Mouse (Mus musculus) limb, embryonic 14.5 days (tissue): ENCODE data around the gene Naa60. TPM values are rescaled to one million over a fixed set of nuclear protein-coding genes. Genes with fewer than 3 reads are reported as not detected.

Experiments used
- ATAC-seq: fragments of 200-750 bp; cut with Nextera tagmentation; 2 replicates; pipeline ENCODE4 v1.8.0; 2017; ENCODE audit warnings: low read depth, moderate number of reproducible peaks, moderate TSS enrichment; ENCODE audit not compliant: low FRiP score
- DNase-seq: peaks from one replicate; pipeline ENCODE4 v3.0.0-alpha.2; 2015; ENCODE audit warnings: low spot score
- H3K27ac ChIP-seq: fragments of 300-500 bp; sonication (generic); replicated peaks from 2 replicates; pipeline ENCODE4 v1.5.1; 2014; ENCODE audit warnings: low read depth, mild to moderate bottlenecking, low read length, moderate library complexity, mixed read lengths
- H3K27me3 ChIP-seq: fragments of 300-500 bp; sonication (generic); 2 replicates; pipeline ENCODE4 v1.6.1; 2014; ENCODE audit warnings: low read length, mixed read lengths; ENCODE audit not compliant: control insufficient read depth, insufficient read depth
- H3K36me3 ChIP-seq: fragments of 300-500 bp; sonication (generic); 2 replicates; pipeline ENCODE4 v1.6.1; 2014; ENCODE audit warnings: mild to moderate bottlenecking, low read length, moderate library complexity, mixed read lengths; ENCODE audit not compliant: control insufficient read depth, insufficient read depth
- H3K4me1 ChIP-seq: fragments of 300-500 bp; sonication (generic); 2 replicates; pipeline ENCODE4 v1.6.1; 2014; ENCODE audit warnings: antibody characterized with exemption, low read length, mixed read lengths; ENCODE audit not compliant: control insufficient read depth, insufficient read depth
- H3K4me2 ChIP-seq: fragments of 300-500 bp; sonication (generic); replicated peaks from 2 replicates; pipeline ENCODE4 v1.6.1; 2014; ENCODE audit warnings: low read depth, mild to moderate bottlenecking, low read length, moderate library complexity; ENCODE audit not compliant: severe bottlenecking
- H3K4me3 ChIP-seq: fragments of 300-500 bp; sonication (generic); replicated peaks from 2 replicates; pipeline ENCODE4 v1.5.1; 2014; ENCODE audit warnings: low read length
- H3K9ac ChIP-seq: fragments of 300-500 bp; sonication (generic); 2 replicates; pipeline ENCODE4 v1.6.1; 2014; ENCODE audit warnings: mild to moderate bottlenecking, low read depth, low read length, moderate library complexity; ENCODE audit not compliant: severe bottlenecking
- H3K9me3 ChIP-seq: fragments of 300-500 bp; sonication (generic); 2 replicates; pipeline ENCODE4 v1.6.1; 2016; ENCODE audit warnings: low read length; ENCODE audit not compliant: control insufficient read depth
- POLR2A ChIP-seq: fragments of 200-500 bp; IDR thresholded peaks from 2 replicates; pipeline ENCODE4 v1.8.0; 2012; ENCODE audit warnings: inconsistent platforms, mild to moderate bottlenecking, moderate library complexity, borderline replicate concordance; ENCODE audit not compliant: insufficient read depth, insufficient read length; ENCODE audit errors: extremely low read depth
- WGBS: fragments of 180-500 bp; shearing (Covaris S2); extraction: QIAGEN DNeasy Blood & Tissue Kit; methylation state at CpG from one replicate; pipeline ENCODE4 v1.1.7; 2014; 5-methylcytosine and 5-hydroxymethylcytosine counted together
- microRNA-seq: library from miRNA; unstranded; fragments of <30 nt; microRNA quantifications from one replicate; pipeline ENCODE4, GENCODE M21; 2016
- polyA plus RNA-seq, 2 experiments: library from polyadenylated mRNA; depleted of rRNA in 1 of 2; stranded (reverse) in 1 of 2; unstranded in 1 of 2; fragments of >200 nt; fragmentation: Nextera tagmentation in 1 of 2; extraction: Ambion mirVana in 1 of 2; gene quantifications; 2 replicates each; pipeline versions ENCODE4 v1.2.1 to v1.2.3; 2012 to 2014

The Naa60 gene
- polyA plus RNA-seq, 2 experiments = 59.5 to 63.0 TPM

GRCm38 (mm10) chr16:3929151-3929550 lies 57.0 kb downstream of the Naa60 start:
- TF ChIP-seq POLR2A = no peak
- no peak for DNase-seq

GRCm38 (mm10) chr16:3933536-3933935 lies 61.4 kb downstream of the Naa60 start:
- H3K4me2 ChIP-seq = no peak overlapping the region
- ATAC-seq (no peak), DNase-seq (no peak)
- TF ChIP-seq POLR2A = no peak
- no peak overlapping the region for H3K4me3 ChIP-seq
- H3K27ac ChIP-seq = no peak overlapping the region
- 89% methylated on average over 6 of the region's 6 CpGs for WGBS
- H3K27me3 ChIP-seq = no peaks in the 10 kb centered on the region
- H3K9ac ChIP-seq = no peak overlapping the region
- H3K36me3 ChIP-seq = peaks cover 66% of the 10 kb centered on the region
- H3K4me1 ChIP-seq = no peaks in the 10 kb centered on the region
- no peaks in the 10 kb centered on the region for H3K9me3 ChIP-seq

More at GRCm38 (mm10) chr16:3929151-3929550, 57.0 kb downstream of the Naa60 start:
- no peak overlapping the region for H3K9ac ChIP-seq
- 85% methylated on average over 7 of the region's 7 CpGs for WGBS
- H3K4me2 ChIP-seq = no peak overlapping the region
- no peak overlapping the region for H3K27ac ChIP-seq
- H3K4me3 ChIP-seq = no peak overlapping the region
- peaks cover 57% of the 10 kb centered on the region for H3K36me3 ChIP-seq
- no peaks in the 10 kb centered on the region for H3K9me3 ChIP-seq
- no peaks in the 10 kb centered on the region for H3K27me3 ChIP-seq
- H3K4me1 ChIP-seq = no peaks in the 10 kb centered on the region; the same call in 1 of the 2 replicates
- no peak for ATAC-seq

GRCm38 (mm10) chr16:3934091-3934490 lies 61.9 kb downstream of the Naa60 start:
- Histone ChIP-seq H3K36me3 (peaks cover 68% of the 10 kb centered on the region), H3K4me3 (no peak overlapping the region), H3K27ac (no peak overlapping the region), H3K9ac (no peak overlapping the region), H3K4me1 (no peaks in the 10 kb centered on the region), H3K4me2 (no peak overlapping the region), H3K9me3 (no peaks in the 10 kb centered on the region), H3K27me3 (no peaks in the 10 kb centered on the region)
- DNase-seq = no peak
- no peak for TF ChIP-seq POLR2A
- ATAC-seq = no peak
- 91% methylated on average over 1 of the region's 1 CpGs for whole genome bisulfite sequencing

GRCm38 (mm10) chr16:3934701-3935100 lies 62.5 kb downstream of the Naa60 start:
- no peaks in the 10 kb centered on the region for H3K4me1 ChIP-seq
- H3K4me2 ChIP-seq = no peak overlapping the region
- H3K9ac ChIP-seq = no peak overlapping the region
- 86% methylated on average over 4 of the region's 4 CpGs for WGBS
- H3K36me3 ChIP-seq = peaks cover 65% of the 10 kb centered on the region
- no peak for TF ChIP-seq POLR2A
- no peaks in the 10 kb centered on the region for H3K27me3 ChIP-seq
- no peak for DNase-seq
- no peaks in the 10 kb centered on the region for H3K9me3 ChIP-seq
- H3K27ac ChIP-seq = no peak overlapping the region
- no peak for ATAC-seq
- H3K4me3 ChIP-seq = no peak overlapping the region

- DNase-seq (no peak), ATAC-seq (no peak)
- H3K27me3 ChIP-seq = no peaks in the 10 kb centered on the region
- H3K4me3 ChIP-seq = no peak overlapping the region
- no peak overlapping the region for H3K9ac ChIP-seq
- no peaks in the 10 kb centered on the region for H3K9me3 ChIP-seq
- no peaks in the 10 kb centered on the region for H3K4me1 ChIP-seq
- TF ChIP-seq POLR2A = no peak
- no peak overlapping the region for H3K4me2 ChIP-seq
- WGBS = 81% methylated on average over 1 of the region's 1 CpGs
- H3K36me3 ChIP-seq = no peaks in the 10 kb centered on the region
- no peak overlapping the region for H3K27ac ChIP-seq
These were observed 79.0 kb downstream of the Naa60 start for GRCm38 (mm10) chr16:3951141-3951540.

Small RNAs within 50 kb of the gene (microRNA-seq; reads per million reads assigned to microRNA genes)
- not detected for gene Gm23493

Other genes starting within 250 kb of the Naa60 start
- 0.04 TPM in 1 of 2 replicates, not detected in the other for gene Mefv, start 154.3 kb upstream of the Naa60 start, polyA plus RNA-seq (2012; rRNA removed)
- 0.10 TPM in 1 of 2 replicates, not detected in the other for gene Mefv, start 154.3 kb upstream of the Naa60 start, polyA plus RNA-seq (2014; fragmentation: Nextera tagmentation; extraction: Ambion mirVana)
- 14.6 and 16.2 TPM in 2 replicates for gene Zfp263, start 128.3 kb upstream of the Naa60 start, polyA plus RNA-seq (2012; rRNA removed)
- gene Zfp263, start 128.3 kb upstream of the Naa60 start, polyA plus RNA-seq (2014; fragmentation: Nextera tagmentation; extraction: Ambion mirVana) = 27.6 and 27.8 TPM in 2 replicates
- gene Olfr15, start 41.5 kb upstream of the Naa60 start, polyA plus RNA-seq (2012; rRNA removed) = not detected in 2 replicates
- gene Olfr15, start 41.5 kb upstream of the Naa60 start, polyA plus RNA-seq (2014; fragmentation: Nextera tagmentation; extraction: Ambion mirVana) = not detected in 2 replicates
- gene Zfp174, start 25.1 kb upstream of the Naa60 start, polyA plus RNA-seq (2012; rRNA removed) = 2.7 and 3.0 TPM in 2 replicates
- 1.7 and 1.8 TPM in 2 replicates for gene Zfp174, start 25.1 kb upstream of the Naa60 start, polyA plus RNA-seq (2014; fragmentation: Nextera tagmentation; extraction: Ambion mirVana)
- gene Zfp597, start 12.2 kb downstream of the Naa60 start, polyA plus RNA-seq (2012; rRNA removed) = 5.1 and 7.0 TPM in 2 replicates
- 5.7 and 7.9 TPM in 2 replicates for gene Zfp597, start 12.2 kb downstream of the Naa60 start, polyA plus RNA-seq (2014; fragmentation: Nextera tagmentation; extraction: Ambion mirVana)
- 0.37 and 0.78 TPM in 2 replicates for gene Gm20695, start 12.3 kb downstream of the Naa60 start, polyA plus RNA-seq (2012; rRNA removed)
- 2.2 and 3.7 TPM in 2 replicates for gene Gm20695, start 12.3 kb downstream of the Naa60 start, polyA plus RNA-seq (2014; fragmentation: Nextera tagmentation; extraction: Ambion mirVana)
- 3.2 and 6.8 TPM in 2 replicates for gene 1700037C18Rik, start 36.3 kb downstream of the Naa60 start, polyA plus RNA-seq (2012; rRNA removed)
- gene 1700037C18Rik, start 36.3 kb downstream of the Naa60 start, polyA plus RNA-seq (2014; fragmentation: Nextera tagmentation; extraction: Ambion mirVana) = 4.9 and 5.8 TPM in 2 replicates
- gene Cluap1, start 36.4 kb downstream of the Naa60 start, polyA plus RNA-seq (2012; rRNA removed) = 17.3 and 28.1 TPM in 2 replicates
- gene Cluap1, start 36.4 kb downstream of the Naa60 start, polyA plus RNA-seq (2014; fragmentation: Nextera tagmentation; extraction: Ambion mirVana) = 29.9 and 33.2 TPM in 2 replicates
- gene Nlrc3, start 104.3 kb downstream of the Naa60 start, polyA plus RNA-seq (2012; rRNA removed) = 2.7 and 3.6 TPM in 2 replicates
- 1.1 and 1.2 TPM in 2 replicates for gene Nlrc3, start 104.3 kb downstream of the Naa60 start, polyA plus RNA-seq (2014; fragmentation: Nextera tagmentation; extraction: Ambion mirVana)
- gene Slx4, start 131.4 kb downstream of the Naa60 start, polyA plus RNA-seq (2012; rRNA removed) = 46.0 and 47.5 TPM in 2 replicates
- 24.4 and 28.9 TPM in 2 replicates for gene Slx4, start 131.4 kb downstream of the Naa60 start, polyA plus RNA-seq (2014; fragmentation: Nextera tagmentation; extraction: Ambion mirVana)
- 0.01 and 0.10 TPM in 2 replicates for gene Dnase1, start 164.6 kb downstream of the Naa60 start, polyA plus RNA-seq (2012; rRNA removed)
- gene Dnase1, start 164.6 kb downstream of the Naa60 start, polyA plus RNA-seq (2014; fragmentation: Nextera tagmentation; extraction: Ambion mirVana) = 5.3 and 6.2 TPM in 2 replicates
- gene Trap1, start 205.5 kb downstream of the Naa60 start, polyA plus RNA-seq (2012; rRNA removed) = 87.6 and 95.6 TPM in 2 replicates
- 82.8 and 86.6 TPM in 2 replicates for gene Trap1, start 205.5 kb downstream of the Naa60 start, polyA plus RNA-seq (2014; fragmentation: Nextera tagmentation; extraction: Ambion mirVana)